Mouse (Mus musculus) testis, postnatal 14 days (tissue): ENCODE data around the gene Zfp968.
"Not testable (repeated sequence)": the region's sequence is repeated elsewhere in the genome, so short reads cannot be mapped to it uniquely, and the experiment has no call there.

Experiments
- DNase-seq: peaks from one replicate; pipeline ENCODE4 v3.0.0; 2021; ENCODE audit warnings: low spot score

The Zfp968 gene

DNA sequence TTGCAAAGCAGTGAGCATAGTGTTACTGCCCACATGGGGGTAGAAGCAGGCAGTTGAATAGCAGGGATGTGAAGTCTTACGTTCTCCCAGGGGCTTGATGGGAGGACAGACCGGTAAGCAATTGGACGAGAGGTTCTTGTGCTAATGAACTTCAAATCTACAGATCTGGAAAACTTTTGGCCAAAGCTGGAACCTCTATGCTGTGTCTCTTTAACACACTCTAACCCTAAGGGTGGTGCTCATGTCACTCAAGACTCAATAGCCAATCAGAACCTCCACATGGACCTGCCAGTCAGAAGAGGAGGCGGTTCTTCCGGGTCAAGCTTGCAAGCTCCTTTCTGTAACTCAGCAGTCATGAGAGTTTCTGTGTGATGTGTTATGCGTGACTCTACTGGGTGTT, at the start of gene Zfp968:
TSS of gene Zfp968 (plus strand) at position 301 of the 400 bp plus-strand sequence.
- DNase-seq = not testable (repeated sequence)

DNA sequence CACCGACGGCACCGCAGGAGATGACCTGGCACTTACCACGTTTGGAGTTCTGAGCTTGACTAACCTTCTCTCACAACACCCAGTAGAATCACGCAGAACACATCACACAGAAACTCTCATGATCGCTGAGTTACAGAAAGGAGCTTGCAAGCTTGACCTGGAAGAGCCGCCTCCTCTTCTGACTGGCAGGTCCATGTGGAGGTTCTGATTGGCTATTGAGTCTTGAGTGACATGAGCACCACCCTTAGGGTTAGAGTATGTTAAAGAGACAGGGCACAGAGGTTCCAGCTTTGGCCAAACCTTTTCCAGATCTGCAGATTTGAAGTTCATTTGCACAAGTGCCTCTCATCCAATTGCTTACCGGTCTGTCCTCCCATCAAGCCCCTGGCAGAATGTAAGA, 34.1 kb upstream of the Zfp968 start, which contains the start of gene Gm4631:
TSS of gene Gm4631 (minus strand) at position 101 of the 400 bp plus-strand sequence.
- DNase-seq = not testable (repeated sequence)
